Mouse (Mus musculus) MEL (cell line): ENCODE measurements around the gene Kcnh8. TPM values are rescaled to one million over a fixed set of nuclear protein-coding genes. Genes with fewer than 3 reads are reported as not detected.

Experiments used
- DNase-seq: peaks from one replicate; pipeline ENCODE4 v3.0.0; 2011; ENCODE audit warnings: low read depth, low spot score
- H3K27ac ChIP-seq: 2 replicates; pipeline ENCODE4 v1.5.1; 2012; ENCODE audit warnings: low read depth, mild to moderate bottlenecking, control low read depth, low read length, moderate library complexity; ENCODE audit not compliant: control insufficient read depth
- H3K27me3 ChIP-seq, 2 experiments: fragments of 150-350 bp in 1 of 2; sonication (generic) in 1 of 2; 2 replicates each; pipeline ENCODE4 v1.6.1; 2012; ENCODE audit warnings: low read length in 2 of 2, mild to moderate bottlenecking in 2 of 2, improper control_type of control experiment in 1 of 2, moderate library complexity in 1 of 2; ENCODE audit not compliant: insufficient read depth in 2 of 2, control insufficient read depth in 1 of 2
- H3K36me3 ChIP-seq, 2 experiments: 2 replicates each; pipeline ENCODE4 v1.6.1; 2012 to 2014; ENCODE audit warnings: low read length in 2 of 2, improper control_type of control experiment in 1 of 2, inconsistent platforms in 1 of 2, mild to moderate bottlenecking in 1 of 2; ENCODE audit not compliant: insufficient read depth in 2 of 2, control insufficient read depth in 1 of 2
- H3K4me1 ChIP-seq, 2 experiments: fragments of 150-350 bp in 1 of 2; sonication (generic) in 1 of 2; 2 replicates each; pipeline ENCODE4 v1.6.1; 2012; ENCODE audit warnings: low read length in 2 of 2, improper control_type of control experiment in 1 of 2, mild to moderate bottlenecking in 1 of 2; ENCODE audit not compliant: insufficient read depth in 2 of 2, control insufficient read depth in 1 of 2
- H3K4me3 ChIP-seq, 2 experiments: fragments of 150-350 bp in 1 of 2; sonication (generic) in 1 of 2; 2 replicates each; pipeline ENCODE4 v1.5.1; 2012; ENCODE audit warnings: low read depth in 2 of 2, low read length in 2 of 2, mild to moderate bottlenecking in 2 of 2, moderate library complexity in 2 of 2, control low read depth in 1 of 2, improper control_type of control experiment in 1 of 2; ENCODE audit not compliant: control insufficient read depth in 1 of 2, insufficient read depth in 1 of 2
- H3K79me2 ChIP-seq: 2 replicates; pipeline ENCODE4 v1.6.1; 2012; ENCODE audit warnings: mild to moderate bottlenecking, low read length, moderate library complexity; ENCODE audit not compliant: control insufficient read depth, poor library complexity, insufficient read depth
- H3K9ac ChIP-seq: 2 replicates; pipeline ENCODE4 v1.6.1; 2012; ENCODE audit warnings: low read depth, mild to moderate bottlenecking, control low read depth, low read length, moderate library complexity; ENCODE audit not compliant: control insufficient read depth, poor library complexity, severe bottlenecking
- H3K9me3 ChIP-seq: fragments of 150-350 bp; sonication (generic); replicated peaks from 2 replicates; pipeline ENCODE4 v1.6.1; 2012; ENCODE audit warnings: mild to moderate bottlenecking, low read length, improper control_type of control experiment, moderate library complexity; ENCODE audit not compliant: insufficient read depth
- BHLHE40 ChIP-seq: IDR thresholded peaks from 2 replicates; pipeline ENCODE4 v1.6.1; 2012; ENCODE audit warnings: low read depth, mild to moderate bottlenecking, inconsistent platforms, low read length, improper control_type of control experiment, borderline replicate concordance
- CTCF ChIP-seq, 3 experiments: IDR thresholded peaks in 2 of 3; conservative IDR thresholded peaks in 1 of 3; 2 replicates each; pipeline ENCODE4 v1.5.1; 2011 to 2012; ENCODE audit warnings: low read length in 3 of 3, low read depth in 2 of 3, mild to moderate bottlenecking in 2 of 3, improper control_type of control experiment in 1 of 3, inconsistent platforms in 1 of 3, mixed read lengths in 1 of 3, moderate library complexity in 1 of 3; ENCODE audit not compliant: control insufficient read depth in 1 of 3, insufficient read depth in 1 of 3, poor library complexity in 1 of 3, severe bottlenecking in 1 of 3
- MAFK ChIP-seq: IDR thresholded peaks from 2 replicates; pipeline ENCODE4 v1.6.1; 2011; ENCODE audit warnings: low read depth, mild to moderate bottlenecking, low read length, improper control_type of control experiment, borderline replicate concordance
- MYC ChIP-seq: IDR thresholded peaks from 2 replicates; pipeline ENCODE4 v1.6.1; 2011; ENCODE audit warnings: low read depth, mild to moderate bottlenecking, low read length, improper control_type of control experiment, moderate library complexity
- NRF1 ChIP-seq: IDR thresholded peaks from 2 replicates; pipeline ENCODE4 v1.6.1; 2014; ENCODE audit warnings: low read depth, mild to moderate bottlenecking, inconsistent platforms, low read length, improper control_type of control experiment, moderate library complexity; ENCODE audit not compliant: poor library complexity, insufficient read depth, severe bottlenecking
- POLR2AphosphoS2 ChIP-seq: IDR thresholded peaks from 2 replicates; pipeline ENCODE4 v1.6.1; 2011; ENCODE audit warnings: low read length, improper control_type of control experiment
- RCOR1 ChIP-seq: IDR thresholded peaks from 2 replicates; pipeline ENCODE4 v1.6.1; 2012; ENCODE audit warnings: low read depth, mild to moderate bottlenecking, inconsistent platforms, low read length, improper control_type of control experiment
- SIN3A ChIP-seq: IDR thresholded peaks from 2 replicates; pipeline ENCODE4 v1.6.1; 2012; ENCODE audit warnings: low read length, improper control_type of control experiment, inconsistent platforms
- USF2 ChIP-seq, 2 experiments: IDR thresholded peaks; 2 replicates each; pipeline ENCODE4 v1.6.1; 2011 to 2012; ENCODE audit warnings: improper control_type of control experiment in 2 of 2, low read length in 2 of 2, borderline replicate concordance in 1 of 2, inconsistent platforms in 1 of 2, low read depth in 1 of 2, mild to moderate bottlenecking in 1 of 2; ENCODE audit not compliant: insufficient read depth in 1 of 2
- ZC3H11A ChIP-seq: IDR thresholded peaks from 2 replicates; pipeline ENCODE4 v1.6.1; 2012; ENCODE audit warnings: low read depth, mild to moderate bottlenecking, inconsistent platforms, low read length, improper control_type of control experiment
- ZKSCAN1 ChIP-seq: IDR thresholded peaks from 2 replicates; pipeline ENCODE4 v1.6.1; 2012; ENCODE audit warnings: low read depth, mild to moderate bottlenecking, inconsistent platforms, low read length, improper control_type of control experiment, moderate library complexity
- polyA plus RNA-seq, 2 experiments: library from polyadenylated mRNA; stranded (reverse) in 1 of 2; unstranded in 1 of 2; fragments of >175 nt in 1 of 2; fragments of >200 nt in 1 of 2; gene quantifications; 2 replicates each; pipeline versions ENCODE4 v1.2.1 to v1.2.4; 2012; ENCODE audit warnings: low replicate concordance in 2 of 2, low read depth in 1 of 2; ENCODE audit not compliant: insufficient read length in 2 of 2, insufficient read depth in 1 of 2, missing spikeins in 1 of 2
- total RNA-seq: library from RNA; depleted of rRNA; stranded (reverse); fragments of 300-350 nt; gene quantifications from 2 replicates; pipeline ENCODE4 v1.2.3, GENCODE M21; 2012

The Kcnh8 gene
- total and polyA plus RNA-seq, 3 experiments = not detected

DNA sequence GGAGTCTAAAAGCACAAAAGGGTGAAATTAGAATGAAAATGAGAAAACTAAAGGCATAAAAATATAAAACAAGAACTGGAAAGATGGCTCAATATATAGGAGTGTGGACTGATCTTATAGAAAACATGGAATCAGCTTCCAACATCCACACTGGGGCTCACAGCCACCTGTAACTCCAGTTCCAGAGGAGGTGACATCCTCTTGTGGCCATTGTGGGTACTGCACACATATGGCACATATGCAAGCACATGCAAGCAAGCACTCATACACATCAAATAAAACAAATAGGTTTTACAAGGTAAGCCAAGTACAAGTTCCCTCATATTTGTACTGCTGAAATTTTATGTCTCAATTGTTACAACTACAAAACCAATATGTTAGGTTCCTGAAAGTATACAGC, 46.7 kb downstream of the Kcnh8 start:
- no peak for DNase-seq
- no peak overlapping the region for H3K27ac ChIP-seq
- H3K9me3 ChIP-seq = no peaks in the 10 kb centered on the region
- no peaks in the 10 kb centered on the region for H3K27me3 ChIP-seq
- no peaks in the 10 kb centered on the region for H3K4me1 ChIP-seq
- H3K4me3 ChIP-seq = no peak overlapping the region
- H3K9ac ChIP-seq = no peak overlapping the region
- no peaks in the 10 kb centered on the region for H3K79me2 ChIP-seq
- H3K36me3 ChIP-seq = no peaks in the 10 kb centered on the region
- TF ChIP-seq CTCF (IDR thresholded peaks at IDR 0.05 in 2 of 3, conservative IDR thresholded peaks at IDR 0.05 in 1 of 3; ENCODE audit: control insufficient read depth in 1 of 3, insufficient read depth in 1 of 3, low read depth in 2 of 3, low read length in 3 of 3, poor library complexity in 1 of 3, severe bottlenecking in 1 of 3) = 0 out of 6 replicates have a peak, but pooled peaks of 1 of the 3 experiments have one; percentile 4
- no peak for TF ChIP-seq BHLHE40
- no peak for TF ChIP-seq SIN3A
- no peak for TF ChIP-seq RCOR1
- TF ChIP-seq ZKSCAN1 = no peak
- TF ChIP-seq, all 39 proteins: peak for 1

DNA sequence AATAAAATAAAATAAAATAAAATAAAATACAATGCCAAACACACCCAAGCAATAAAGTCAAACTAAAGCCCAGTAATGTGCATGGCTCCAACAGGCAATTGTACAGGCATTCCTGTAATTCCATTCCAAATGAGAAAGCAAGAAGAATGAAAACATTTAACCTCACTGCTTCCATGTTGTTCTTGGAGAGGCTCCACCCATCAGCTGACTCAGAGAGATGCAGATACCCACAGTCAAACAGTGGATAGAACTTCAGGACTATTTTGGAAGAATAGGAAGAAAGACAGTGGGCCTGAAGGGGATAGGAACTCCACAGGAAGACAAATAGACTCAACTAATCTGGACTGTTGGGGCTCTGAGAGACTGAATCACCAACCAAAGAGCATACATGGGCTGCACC, 89.5 kb downstream of the Kcnh8 start:
- H3K79me2 ChIP-seq = no peaks in the 10 kb centered on the region
- DNase-seq = no peak
- H3K27me3 ChIP-seq = no peaks in the 10 kb centered on the region
- no peak overlapping the region for H3K4me3 ChIP-seq
- H3K4me1 ChIP-seq = no peaks in the 10 kb centered on the region
- H3K9ac ChIP-seq = no peak overlapping the region
- no peak for TF ChIP-seq CTCF (IDR thresholded peaks at IDR 0.05 in 2 of 3, conservative IDR thresholded peaks at IDR 0.05 in 1 of 3; ENCODE audit: control insufficient read depth in 1 of 3, insufficient read depth in 1 of 3, low read depth in 2 of 3, low read length in 3 of 3, poor library complexity in 1 of 3, severe bottlenecking in 1 of 3)
- H3K9me3 ChIP-seq = no peaks in the 10 kb centered on the region
- H3K36me3 ChIP-seq = no peaks in the 10 kb centered on the region
- no peak overlapping the region for H3K27ac ChIP-seq

DNA sequence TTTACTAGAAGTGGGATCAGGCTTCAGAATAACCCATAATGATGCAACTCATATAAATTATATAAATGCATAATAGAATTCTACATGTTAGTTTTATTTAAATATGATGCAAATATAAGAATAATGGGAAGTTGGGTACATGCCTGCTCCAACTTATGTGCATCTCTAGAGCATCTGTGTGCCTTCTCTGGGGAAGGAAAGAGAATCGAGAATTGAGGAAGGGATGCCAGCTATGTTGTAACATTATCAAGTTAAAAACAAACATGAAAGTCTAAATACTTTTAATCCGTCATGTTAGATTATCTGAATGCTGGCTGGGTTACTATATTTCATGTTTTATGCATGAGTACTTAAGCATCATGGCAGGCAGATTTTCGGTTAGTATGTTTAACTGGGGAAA, 99.4 kb downstream of the Kcnh8 start:
- TF ChIP-seq MYC = no peak
- no peak for TF ChIP-seq POLR2AphosphoS2
- TF ChIP-seq ZC3H11A = no peak
- TF ChIP-seq BHLHE40 = no peak
- TF ChIP-seq ZKSCAN1 = no peak
- no peak for TF ChIP-seq MAFK
- no peak for TF ChIP-seq NRF1
- TF ChIP-seq USF2 (IDR thresholded peaks at IDR 0.05; ENCODE audit: borderline replicate concordance in 1 of 2, insufficient read depth in 1 of 2, low read depth in 1 of 2, low read length in 2 of 2) = no peak
- Histone ChIP-seq H3K27ac (no peak overlapping the region), H3K36me3 (no peaks in the 10 kb centered on the region), H3K4me1 (no peaks in the 10 kb centered on the region), H3K27me3 (no peaks in the 10 kb centered on the region), H3K79me2 (no peaks in the 10 kb centered on the region), H3K9me3 (no peaks in the 10 kb centered on the region), H3K4me3 (no peak overlapping the region), H3K9ac (no peak overlapping the region)
- no peak for DNase-seq
